Mouse (Mus musculus): Measurements from ENCODE around the gene Stub1.

- TF ChIP-seq POLR2A (IDR thresholded peaks at IDR 0.05; ENCODE audit: insufficient read length, low read depth): no peak
- no peak for TF ChIP-seq REST (IDR thresholded peaks at IDR 0.05; ENCODE audit: insufficient read depth, insufficient read length)
- no peak for TF ChIP-seq TCF3 (IDR thresholded peaks at IDR 0.05; ENCODE audit: insufficient read length, low read depth)
- TF ChIP-seq E2F4 (IDR thresholded peaks at IDR 0.05; ENCODE audit: insufficient read depth): no peak
- TF ChIP-seq CEBPB (IDR thresholded peaks at IDR 0.05; ENCODE audit: insufficient read depth, poor library complexity, severe bottlenecking): no peak
- no peak for TF ChIP-seq MYOG (IDR thresholded peaks at IDR 0.05; ENCODE audit: control insufficient read depth in 1 of 3, insufficient read depth in 1 of 3, insufficient read length in 2 of 3, low read depth in 2 of 3)
- TF ChIP-seq POLR2AphosphoS2 (IDR thresholded peaks at IDR 0.05; ENCODE audit: insufficient read length, low read depth): no peak
- no peak for TF ChIP-seq SRF (IDR thresholded peaks at IDR 0.05; ENCODE audit: control insufficient read depth, insufficient read length, low read depth)
Observed at GRCm38 (mm10) chr17:25869954-25870353, 36.8 kb upstream of the Stub1 start.
